In genomic region chr5:133566506-133566905, GRCm38 (mm10) we compare ENCODE assay signal across 26 mouse cellular contexts.
"Had no signal": no experiment of that assay in that cellular context is flagged by ENCODE, and none has a peak within 500 bp of the region (broad histone marks: within the 10 kb centered on the region; RNA-seq: fewer than 3 reads in every experiment).

No protein-coding gene starts in this region.

- H3K27ac ChIP-seq: gastrocnemius, adult 2 months; heart, embryonic 10.5 days; hindbrain, embryonic 10.5 days; hindbrain, embryonic 12.5 days; hindbrain, embryonic 14.5 days; layer of hippocampus, adult 2 months; limb, embryonic 13.5 days; limb, embryonic 15.5 days; liver, embryonic 12.5 days; liver, embryonic 14.5 days had no signal

- H3K27me3 ChIP-seq: hindbrain, embryonic 12.5 days; intestine, embryonic 15.5 days; limb, embryonic 13.5 days; limb, embryonic 15.5 days; liver, embryonic 12.5 days had no signal

- H3K36me3 ChIP-seq: heart, embryonic 10.5 days; heart, embryonic 12.5 days; hindbrain, embryonic 10.5 days; hindbrain, embryonic 12.5 days; intestine, embryonic 15.5 days; limb, embryonic 13.5 days; limb, embryonic 15.5 days; liver, embryonic 12.5 days had no signal

- H3K4me1 ChIP-seq: heart, embryonic 10.5 days; heart, embryonic 12.5 days; hindbrain, embryonic 10.5 days; intestine, embryonic 15.5 days; limb, embryonic 13.5 days; limb, embryonic 15.5 days; liver, embryonic 12.5 days had no signal

- DNase-seq: gastrocnemius, adult 2 months; gastrocnemius, postnatal 10 days; gastrocnemius, postnatal 25 days; heart, postnatal 10 days; heart, postnatal 4 days; kidney, adult 18-20 months; kidney, adult 8-10 months; kidney, postnatal 10 days; kidney, postnatal 25 days; kidney, postnatal 4 days; layer of hippocampus, postnatal 36 days; left cerebral cortex, postnatal 4 days had no signal

- H3K9me3 ChIP-seq: heart, embryonic 10.5 days; hindbrain, embryonic 10.5 days; hindbrain, embryonic 12.5 days; intestine, embryonic 15.5 days; limb, embryonic 13.5 days; limb, embryonic 15.5 days; liver, embryonic 12.5 days had no signal

- H3K9ac ChIP-seq: heart, embryonic 12.5 days; hindbrain, embryonic 12.5 days; hindbrain, embryonic 14.5 days; intestine, embryonic 15.5 days; limb, embryonic 13.5 days; limb, embryonic 15.5 days; liver, embryonic 12.5 days; liver, embryonic 14.5 days had no signal

- H3K4me2 ChIP-seq: heart, embryonic 12.5 days; hindbrain, embryonic 12.5 days; hindbrain, embryonic 14.5 days; intestine, embryonic 15.5 days; limb, embryonic 13.5 days; limb, embryonic 15.5 days; liver, embryonic 12.5 days had no signal

- ATAC-seq: hindbrain, embryonic 16.5 days; inflammation-experienced regulatory T-cells, adult 6 months; intestine, embryonic 15.5 days; intestine, postnatal 0 days; liver, embryonic 12.5 days had no signal

- H3K4me3 ChIP-seq: gastrocnemius, adult 2 months; heart, embryonic 10.5 days; heart, embryonic 12.5 days; hindbrain, embryonic 10.5 days; hindbrain, embryonic 12.5 days; intestine, embryonic 15.5 days; layer of hippocampus, adult 2 months; limb, embryonic 13.5 days; limb, embryonic 15.5 days; liver, embryonic 12.5 days had no signal
